Mouse (Mus musculus) Patski (cell line): Measurements from ENCODE around the gene Pfdn5. TPM values are rescaled to one million over a fixed set of nuclear protein-coding genes. Genes with fewer than 3 reads are reported as not detected.
A peak's percentile ranks its signal among the peaks of the same experiment; 100 is the strongest.

Experiments used
- ATAC-seq: fragments of 100-300 bp; one replicate; pipeline ENCODE4 v1.8.0; 2021
- CTCF ChIA-PET: fragments of 350-600 bp; sonication (Branson Sonifier 250); formaldehyde crosslinking; loops from one replicate; lab custom pipeline; 2022; ENCODE audit warnings: inconsistent platforms; lab: Charles Lee
- POLR2A ChIA-PET: fragments of 350-600 bp; sonication (Branson Sonifier 250); formaldehyde crosslinking; loops from one replicate; lab custom pipeline; 2022; ENCODE audit warnings: antibody characterized with exemption, inconsistent platforms; lab: Charles Lee
- DNase-seq: peaks from one replicate; pipeline ENCODE4 v3.0.0-alpha.2; 2011; ENCODE audit warnings: low read depth, low spot score
- H3K27me3 ChIP-seq: fragments of 371-371 bp; one replicate; pipeline ENCODE4 v1.5.1; 2021
- CTCF ChIP-seq: fragments of 100-300 bp; IDR thresholded peaks from one replicate; pipeline ENCODE4 v1.5.1; 2021
- in situ Hi-C: fragments of 300-500 bp; cut with MboI; formaldehyde crosslinking; loops from 3 replicates; pipeline ENCODE4 v1.11.1; 2018; ENCODE audit warnings: low pct_unique_long_range_greater_than_20kb, mixed read lengths
- polyA plus RNA-seq: library from polyadenylated mRNA; unstranded; gene quantifications from one replicate; pipeline ENCODE4 v1.2.3, GENCODE M21; 2021

Pfdn5 gene
- polyA plus RNA-seq, 1 experiment from 2014 or later = 642 TPM

- in situ Hi-C loops = no loop called here
- no peaks in the 10 kb centered on the region for H3K27me3 ChIP-seq
- ChIA-PET POLR2A (no interaction called here), CTCF (interaction anchor here (0.9 kb wide), 1 partner anchor 23 kb away, joined by 3 read pairs; no protein-coding TSS in a partner anchor)
- no peak for DNase-seq
- ATAC-seq = no peak
- TF ChIP-seq CTCF = no peak
Measured at GRCm38 (mm10) chr15:102353986-102354385, 28.1 kb downstream of the Pfdn5 start.

- DNase-seq (no peak), ATAC-seq (no peak)
- no peak for TF ChIP-seq CTCF
- POLR2A ChIA-PET = no interaction called here
- CTCF ChIA-PET = no interaction called here
- in situ Hi-C loops = no loop called here
- H3K27me3 ChIP-seq = no peaks in the 10 kb centered on the region
Measured at GRCm38 (mm10) chr15:102355134-102355870, 29.4 kb downstream of the Pfdn5 start.

DNA sequence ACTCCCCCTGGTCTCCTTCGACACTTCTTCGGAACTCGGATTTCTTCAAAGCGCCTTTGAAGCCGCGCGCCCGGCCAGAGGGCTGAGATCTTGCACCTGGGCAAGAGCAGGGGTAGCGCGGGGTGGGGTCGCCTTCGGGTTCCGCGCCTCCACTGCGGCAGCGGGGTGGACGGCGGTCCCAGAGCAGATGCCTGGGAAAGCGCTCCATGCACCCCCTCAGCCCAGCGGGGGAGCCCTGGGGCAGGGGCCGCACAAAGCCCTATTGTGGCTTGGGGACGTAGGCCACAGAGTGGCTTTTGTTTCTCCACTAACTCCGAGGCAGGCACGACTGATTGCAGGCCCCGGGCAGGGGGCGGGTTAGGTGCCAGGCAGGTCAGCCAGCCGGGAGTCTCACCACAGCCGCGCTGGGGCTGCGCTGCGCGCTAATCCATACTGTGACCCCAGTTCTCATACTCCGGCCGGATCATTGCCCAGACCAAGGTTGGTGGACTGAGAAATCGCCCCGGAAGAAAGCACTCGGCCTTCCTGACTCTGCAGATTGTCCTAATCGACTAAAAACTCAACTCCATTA, 30.0 kb downstream of the Pfdn5 start:
- DNase-seq = no peak
- TF ChIP-seq CTCF = no peak
- CTCF ChIA-PET = no interaction called here
- POLR2A ChIA-PET = no interaction called here
- no peaks in the 10 kb centered on the region for H3K27me3 ChIP-seq
- no peak for ATAC-seq
- in situ Hi-C loops = no loop called here

DNA sequence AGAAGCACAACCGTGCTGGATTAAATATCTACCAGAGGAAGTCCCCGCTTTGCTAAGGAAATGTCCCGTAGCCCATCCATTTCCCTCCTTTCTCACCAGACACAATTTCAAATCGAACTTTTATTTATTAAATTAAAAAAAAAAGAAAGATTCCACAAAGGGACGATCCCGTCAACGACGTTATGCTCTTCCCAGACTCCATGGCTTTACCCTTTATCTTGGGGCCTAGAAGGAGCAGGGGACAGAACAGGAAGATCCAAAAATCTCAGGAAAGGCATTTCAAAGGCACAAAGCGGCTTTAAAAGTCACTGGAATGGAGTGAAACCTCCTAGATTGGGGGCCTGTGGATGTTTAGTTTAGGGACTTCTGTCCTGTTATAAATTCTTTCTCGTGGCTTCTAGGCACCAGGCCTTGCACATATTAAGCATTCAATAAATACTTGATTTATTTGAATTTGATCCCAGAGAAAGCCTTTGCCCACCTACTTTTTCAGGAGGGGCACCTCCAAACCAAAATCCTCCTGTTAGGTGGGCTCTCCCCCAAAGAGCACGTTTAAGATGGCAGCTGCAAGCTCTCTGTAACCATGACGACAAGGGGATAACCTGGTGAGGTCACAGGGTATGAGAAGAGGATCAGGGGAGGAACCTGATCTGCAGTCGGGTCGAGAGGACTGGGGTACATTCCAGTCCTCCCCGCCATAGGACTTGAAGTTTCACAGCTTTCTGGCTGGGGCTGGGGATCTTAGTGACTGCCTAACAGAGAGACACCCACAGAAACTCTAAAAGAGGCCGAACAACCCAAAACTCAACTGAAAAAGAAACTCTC, 30.8 kb downstream of the Pfdn5 start:
- no peak for TF ChIP-seq CTCF
- no peak for ATAC-seq
- ChIA-PET CTCF (interaction anchor here (1.0 kb wide), 1 partner anchor 21 kb away, joined by 3 read pairs; no protein-coding TSS in a partner anchor), POLR2A (no interaction called here)
- in situ Hi-C loops = no loop called here
- no peaks in the 10 kb centered on the region for H3K27me3 ChIP-seq
- DNase-seq = no peak

DNA sequence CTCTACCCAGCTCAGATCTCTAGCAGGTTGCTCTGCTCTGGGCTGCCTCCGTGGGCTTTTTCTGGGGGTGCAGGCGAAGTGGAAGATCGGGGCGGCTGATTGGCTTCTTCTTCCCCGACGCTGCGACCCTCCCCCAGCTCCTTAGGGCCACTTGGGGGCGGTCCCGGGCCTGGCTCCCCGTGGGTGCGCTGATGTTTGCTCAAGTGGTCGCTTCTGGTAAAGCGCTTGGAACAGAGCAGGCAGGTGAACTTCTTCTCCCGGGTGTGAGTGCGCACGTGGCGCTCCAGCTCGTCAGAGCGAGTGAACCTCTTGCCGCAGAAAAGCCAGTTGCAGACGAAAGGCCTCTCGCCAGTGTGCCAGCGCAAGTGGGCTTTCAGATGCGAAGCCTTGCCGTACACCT, 32.2 kb downstream of the Pfdn5 start:
- ATAC-seq (no peak), DNase-seq (no peak)
- no peak for TF ChIP-seq CTCF
- ChIA-PET POLR2A (no interaction called here), CTCF (no interaction called here)
- in situ Hi-C loops = no loop called here
- H3K27me3 ChIP-seq = no peaks in the 10 kb centered on the region

GRCm38 (mm10) chr15:102358834-102359233, 32.9 kb downstream of the Pfdn5 start:
- ATAC-seq (peak; percentile 73), DNase-seq (no peak)
- CTCF ChIA-PET = interaction anchor here (0.9 to 1.8 kb wide), 4 partner anchors 8 to 41 kb away, joined by 3 to 6 read pairs (median 4); partner anchors contain the start of gene Aaas
- no peaks in the 10 kb centered on the region for H3K27me3 ChIP-seq
- no peak for TF ChIP-seq CTCF
- in situ Hi-C loops = no loop called here
- POLR2A ChIA-PET = interaction anchor here (0.6 kb wide), 1 partner anchor 80 kb away, joined by 3 read pairs; no protein-coding TSS in a partner anchor

GRCm38 (mm10) chr15:102362648-102363047, 36.7 kb downstream of the Pfdn5 start:
- ChIA-PET POLR2A (interaction anchor here (0.7 to 1.1 kb wide), 2 partner anchors 10 to 253 kb away, joined by 3 to 4 read pairs; no protein-coding TSS in a partner anchor), CTCF (no interaction called here)
- peaks cover 15% of the 10 kb centered on the region for H3K27me3 ChIP-seq
- no peak for DNase-seq
- ATAC-seq = no peak
- in situ Hi-C loops = no loop called here
- no peak for TF ChIP-seq CTCF

DNA sequence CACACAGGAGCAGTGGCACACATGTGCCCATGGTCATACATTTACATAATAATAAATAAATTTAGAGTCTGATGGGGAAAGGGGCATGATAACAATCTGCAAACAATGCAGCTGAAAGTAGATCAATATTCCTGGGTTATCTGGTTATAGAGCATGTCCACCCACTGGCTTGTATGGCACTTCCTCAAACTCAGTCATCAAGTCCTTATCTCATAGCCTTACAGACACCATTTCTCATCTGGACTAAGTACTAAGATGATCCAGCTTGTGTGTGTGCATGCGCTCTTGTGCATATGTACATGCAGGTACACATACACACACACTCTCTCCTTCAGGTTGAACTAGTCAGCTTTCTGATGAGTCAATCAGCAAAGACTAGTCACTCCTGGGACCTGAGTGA, 38.8 kb downstream of the Pfdn5 start:
- in situ Hi-C loops = no loop called here
- POLR2A ChIA-PET = no interaction called here
- ATAC-seq = no peak
- no peak for DNase-seq
- TF ChIP-seq CTCF = no peak
- H3K27me3 ChIP-seq = peaks cover 15% of the 10 kb centered on the region
- CTCF ChIA-PET = no interaction called here

GRCm38 (mm10) chr15:102366238-102366637, 40.3 kb downstream of the Pfdn5 start:
- no peak for ATAC-seq
- in situ Hi-C loops = no loop called here
- TF ChIP-seq CTCF = no peak
- POLR2A ChIA-PET = no interaction called here
- H3K27me3 ChIP-seq = peaks cover 15% of the 10 kb centered on the region
- no peak for DNase-seq
- CTCF ChIA-PET = interaction anchor here (0.8 to 1.1 kb wide), 2 partner anchors 11 to 20 kb away, joined by 3 read pairs; no protein-coding TSS in a partner anchor

- H3K27me3 ChIP-seq = peaks cover 15% of the 10 kb centered on the region
- in situ Hi-C loops = no loop called here
- POLR2A ChIA-PET = no interaction called here
- ATAC-seq (no peak), DNase-seq (no peak)
- CTCF ChIA-PET = interaction anchor here (1.1 kb wide), 1 partner anchor 11 kb away, joined by 3 read pairs; no protein-coding TSS in a partner anchor
- TF ChIP-seq CTCF = no peak
Measured at GRCm38 (mm10) chr15:102366733-102367344, 40.9 kb downstream of the Pfdn5 start, which contains the start of gene Sp7. Sp7 (minus strand) TSS chr15:102367182.
